Mouse (Mus musculus) forebrain, embryonic 14.5 days (tissue): ENCODE data around the gene Nif3l1. TPM values are rescaled to one million over a fixed set of nuclear protein-coding genes. Genes with fewer than 3 reads are reported as not detected.

Source experiments
- ATAC-seq: fragments of 200-750 bp; cut with Nextera tagmentation; 2 replicates; pipeline ENCODE4 v1.8.0; 2017; ENCODE audit warnings: mild to moderate bottlenecking, moderate library complexity
- DNase-seq: peaks from one replicate; pipeline ENCODE4 v3.0.0-alpha.2; 2015; ENCODE audit warnings: low spot score
- H3K27ac ChIP-seq: fragments of 300-500 bp; sonication (generic); 2 replicates; pipeline ENCODE4 v1.5.1; 2014; ENCODE audit warnings: low read depth, mild to moderate bottlenecking, control low read depth, low read length, moderate library complexity
- H3K27me3 ChIP-seq: fragments of 300-500 bp; sonication (generic); replicated peaks from 2 replicates; pipeline ENCODE4 v1.6.1; 2014; ENCODE audit warnings: low read length, control low read depth, mixed read lengths; ENCODE audit not compliant: control insufficient read depth, insufficient read depth
- H3K36me3 ChIP-seq: fragments of 300-500 bp; sonication (generic); 2 replicates; pipeline ENCODE4 v1.6.1; 2014; ENCODE audit warnings: low read length, control low read depth; ENCODE audit not compliant: control insufficient read depth, insufficient read depth
- H3K4me1 ChIP-seq: fragments of 300-500 bp; sonication (generic); 2 replicates; pipeline ENCODE4 v1.6.1; 2014; ENCODE audit warnings: antibody characterized with exemption, low read length, control low read depth; ENCODE audit not compliant: control insufficient read depth, insufficient read depth
- H3K4me2 ChIP-seq: fragments of 300-500 bp; sonication (generic); 2 replicates; pipeline ENCODE4 v1.6.1; 2014; ENCODE audit warnings: mild to moderate bottlenecking, control low read depth, low read length
- H3K4me3 ChIP-seq: fragments of 300-500 bp; sonication (generic); 2 replicates; pipeline ENCODE4 v1.5.1; 2014; ENCODE audit warnings: low read depth, low read length, control low read depth
- H3K9ac ChIP-seq: fragments of 300-500 bp; sonication (generic); 2 replicates; pipeline ENCODE4 v1.6.1; 2014; ENCODE audit warnings: mild to moderate bottlenecking, low read length, control low read depth, moderate library complexity
- H3K9me3 ChIP-seq: fragments of 300-500 bp; sonication (generic); replicated peaks from 2 replicates; pipeline ENCODE4 v1.6.1; 2016; ENCODE audit warnings: low read length, control low read depth, mixed read lengths; ENCODE audit not compliant: control insufficient read depth
- WGBS: fragments of 180-500 bp; shearing (Covaris S2); extraction: QIAGEN DNeasy Blood & Tissue Kit; methylation state at CpG from one replicate; pipeline ENCODE4 v1.1.7; 2014; 5-methylcytosine and 5-hydroxymethylcytosine counted together
- polyA plus RNA-seq: library from polyadenylated mRNA; unstranded; fragments of >200 nt; fragmentation: Nextera tagmentation; extraction: Ambion mirVana; gene quantifications from 2 replicates; pipeline ENCODE4 v1.2.1, GENCODE M21; 2014

Gene Nif3l1
- polyA plus RNA-seq, 1 experiment from 2014 or later: 74.1 TPM

DNA sequence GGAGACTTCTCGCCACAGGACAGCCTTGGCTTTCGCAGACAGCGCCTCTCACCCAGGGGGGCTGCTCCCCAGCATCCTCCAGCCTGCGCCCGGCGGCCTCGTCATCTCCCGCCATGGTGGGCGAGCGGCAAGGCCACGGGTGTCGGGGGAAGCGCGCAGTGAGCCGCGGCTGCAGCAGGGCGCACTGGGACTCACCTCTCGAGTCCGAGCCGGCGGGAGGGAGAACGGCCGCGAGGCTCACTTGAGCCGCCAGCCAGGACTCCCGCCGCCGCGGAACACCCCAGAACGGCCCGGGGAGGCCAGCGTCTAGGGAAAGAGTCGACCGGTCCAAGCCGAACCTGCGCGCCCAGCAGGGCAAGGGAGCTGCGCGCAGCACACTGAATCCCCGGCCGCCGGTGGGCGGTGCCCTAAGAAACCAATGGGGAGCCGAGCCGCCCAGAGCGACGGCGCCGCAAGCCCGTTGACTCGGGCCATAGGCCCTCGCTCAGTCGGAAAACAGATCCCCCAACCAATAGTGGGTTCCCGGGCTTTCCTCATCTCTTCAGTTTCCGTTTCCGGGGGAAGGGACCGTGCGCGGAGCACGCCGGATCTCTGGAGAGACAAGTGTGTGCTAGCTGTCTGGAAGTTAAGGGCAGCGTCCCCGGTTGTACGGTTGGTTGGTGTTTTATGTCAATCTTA, 59.8 kb downstream of the Nif3l1 start, which contains the start of gene Orc2:
TSS of gene Orc2 (minus strand) at position 533 of the 678 bp plus-strand sequence.
- DNase-seq (peak; percentile 97), ATAC-seq (peak; percentile 100)
- H3K27me3 ChIP-seq: no peaks in the 10 kb centered on the region
- peak within 1 kb of the TSS; percentile 89 for H3K9ac ChIP-seq
- H3K27ac ChIP-seq: peak within 1 kb of the TSS; percentile 73
- H3K4me1 ChIP-seq: peaks cover 10% of the 10 kb centered on the region
- H3K9me3 ChIP-seq: peaks cover 13% of the 10 kb centered on the region
- H3K36me3 ChIP-seq: peaks cover 14% of the 10 kb centered on the region
- WGBS: under 1% methylated on average over 63 of the region's 64 CpGs
- H3K4me3 ChIP-seq: peak within 1 kb of the TSS; percentile 97
- peak within 1 kb of the TSS; percentile 90 for H3K4me2 ChIP-seq

DNA sequence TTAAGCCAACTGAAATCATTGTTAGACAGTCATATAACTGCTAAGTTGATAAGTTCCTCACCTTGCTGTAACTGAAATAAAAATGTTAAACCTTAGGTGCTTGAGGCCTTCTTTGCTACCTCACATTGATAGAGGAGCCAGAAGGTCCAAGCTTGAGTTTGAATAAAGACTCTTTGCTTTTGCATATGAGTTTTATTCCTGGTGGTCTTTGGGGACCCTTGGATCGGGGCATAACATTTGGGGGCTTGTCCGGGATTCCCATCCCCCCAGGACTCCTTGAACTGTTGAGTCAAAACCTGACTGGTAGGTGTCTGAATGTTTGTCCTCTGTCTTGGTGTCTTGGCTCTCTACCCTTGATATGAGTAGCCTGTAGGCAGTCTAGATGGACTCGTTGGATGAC, 62.3 kb downstream of the Nif3l1 start:
- Histone ChIP-seq H3K36me3 (no peaks in the 10 kb centered on the region), H3K4me2 (no peak overlapping the region), H3K4me3 (no peak overlapping the region), H3K27ac (no peak overlapping the region), H3K9me3 (peaks cover 13% of the 10 kb centered on the region), H3K9ac (no peak overlapping the region), H3K4me1 (peaks cover 10% of the 10 kb centered on the region), H3K27me3 (no peaks in the 10 kb centered on the region)
- DNase-seq (no peak), ATAC-seq (no peak)
- WGBS: 99% methylated on average over 3 of the region's 3 CpGs

Other genes starting within 250 kb of the Nif3l1 start
- 0.80 and 0.96 TPM in 2 replicates for gene Aox4, start 234.8 kb upstream of the Nif3l1 start, polyA plus RNA-seq
- not detected in 2 replicates for gene Aox2, start 166.8 kb upstream of the Nif3l1 start, polyA plus RNA-seq
- 443 and 469 TPM in 2 replicates for gene Bzw1, start 52.3 kb upstream of the Nif3l1 start, polyA plus RNA-seq
- gene Clk1, start 21.1 kb upstream of the Nif3l1 start, polyA plus RNA-seq: 146 and 211 TPM in 2 replicates
- gene Ppil3, start 335 bp downstream of the Nif3l1 start, polyA plus RNA-seq: 55.9 and 59.9 TPM in 2 replicates
- 28.4 and 32.5 TPM in 2 replicates for gene Orc2, start 60.0 kb downstream of the Nif3l1 start, polyA plus RNA-seq
- 10.5 and 14.4 TPM in 2 replicates for gene Fam126b, start 141.2 kb downstream of the Nif3l1 start, polyA plus RNA-seq
- 175 and 197 TPM in 2 replicates for gene Ndufb3, start 141.2 kb downstream of the Nif3l1 start, polyA plus RNA-seq